Mouse (Mus musculus): ENCODE measurements at regions not wholly inside any gene's neighbourhood (a gene's known extent, or its start where the extent isn't known, plus 50 kb on each side); places are given as distances from the start of the nearest gene placed in this dataset.

- DNase-seq (ENCODE audit: low spot score), result no peak
Observed at GRCm38 (mm10) chr2:167821186-167821585, 110.7 kb upstream of the Ptpn1 start.

GRCm38 (mm10) chr2:167818799-167819198 lies 113.1 kb upstream of the Ptpn1 start:
- no peak for DNase-seq (ENCODE audit: low spot score)

- DNase-seq (ENCODE audit: low spot score), result no peak
Observed at GRCm38 (mm10) chr2:167817030-167817429, 114.8 kb upstream of the Ptpn1 start.

- no peak for DNase-seq (ENCODE audit: low spot score)
Observed at GRCm38 (mm10) chr2:167815123-167815522, 116.7 kb upstream of the Ptpn1 start.

- no peak for DNase-seq (ENCODE audit: low spot score)
Observed at GRCm38 (mm10) chr2:167809256-167809655, 119.6 kb upstream of the Tmem189 start.

- no peak for DNase-seq (ENCODE audit: low spot score)
Observed at GRCm38 (mm10) chr2:167805629-167806304, 116.1 kb upstream of the Tmem189 start.

- DNase-seq (ENCODE audit: low spot score), result no peak
Observed at GRCm38 (mm10) chr2:167804493-167805227, 115.0 kb upstream of the Tmem189 start.

GRCm38 (mm10) chr2:167802494-167802893 lies 112.9 kb upstream of the Tmem189 start:
- DNase-seq (ENCODE audit: low spot score), result no peak

GRCm38 (mm10) chr2:167801389-167801788 lies 111.8 kb upstream of the Tmem189 start:
- DNase-seq (ENCODE audit: low spot score), result no peak

GRCm38 (mm10) chr2:167800648-167801245 lies 111.1 kb upstream of the Tmem189 start:
- no peak for DNase-seq (ENCODE audit: low spot score)

GRCm38 (mm10) chr2:167799629-167800387 lies 110.2 kb upstream of the Tmem189 start:
- DNase-seq (ENCODE audit: low spot score), result peak; percentile 26

- no peak for DNase-seq (ENCODE audit: low spot score)
Observed at GRCm38 (mm10) chr2:167798969-167799513, 109.4 kb upstream of the Tmem189 start.

GRCm38 (mm10) chr2:167798076-167798782 lies 108.6 kb upstream of the Tmem189 start:
- no peak for DNase-seq (ENCODE audit: low spot score)

GRCm38 (mm10) chr2:167795491-167795890 lies 105.9 kb upstream of the Tmem189 start:
- DNase-seq (ENCODE audit: low spot score), result no peak

- DNase-seq (ENCODE audit: low spot score), result no peak
Observed at GRCm38 (mm10) chr2:167793916-167794315, 104.3 kb upstream of the Tmem189 start.

- no peak for DNase-seq (ENCODE audit: low spot score)
Observed at GRCm38 (mm10) chr2:167792753-167793152, 103.1 kb upstream of the Tmem189 start.

- DNase-seq (ENCODE audit: low spot score), result no peak
Observed at GRCm38 (mm10) chr2:167792330-167792729, 102.7 kb upstream of the Tmem189 start.

GRCm38 (mm10) chr2:167789471-167789923 lies 99.9 kb upstream of the Tmem189 start:
- DNase-seq (ENCODE audit: low spot score), result no peak

GRCm38 (mm10) chr2:167786951-167787350 lies 97.3 kb upstream of the Tmem189 start:
- no peak for DNase-seq (ENCODE audit: low spot score)

GRCm38 (mm10) chr2:167784353-167784752 lies 94.7 kb upstream of the Tmem189 start:
- DNase-seq (ENCODE audit: low spot score), result no peak

- DNase-seq (ENCODE audit: low spot score), result no peak
Observed at GRCm38 (mm10) chr2:167783374-167783773, 93.8 kb upstream of the Tmem189 start.

Measured in left cerebral cortex, adult 11 months (tissue).